Mouse (Mus musculus) small intestine, adult 2 months (tissue): ENCODE data around the gene Mllt1.

Source experiments
- CTCF ChIP-seq: fragments of 200-500 bp; IDR thresholded peaks from 2 replicates; pipeline ENCODE4 v1.5.1; 2012; ENCODE audit warnings: low read depth, mild to moderate bottlenecking, control low read depth, inconsistent platforms, low read length, moderate library complexity, mixed read lengths; ENCODE audit not compliant: insufficient replicate concordance, insufficient read length; ENCODE audit errors: extremely low read depth
- POLR2A ChIP-seq: fragments of 200-500 bp; IDR thresholded peaks from 2 replicates; pipeline ENCODE4 v1.6.1; 2012; ENCODE audit warnings: low read depth, mild to moderate bottlenecking, control low read depth, inconsistent platforms, low read length, moderate library complexity

GRCm38 (mm10) chr17:56871767-56872166 lies 63.4 kb downstream of the Mllt1 start:
- TF ChIP-seq CTCF (no peak), POLR2A (no peak)
